In the genomic region with DNA sequence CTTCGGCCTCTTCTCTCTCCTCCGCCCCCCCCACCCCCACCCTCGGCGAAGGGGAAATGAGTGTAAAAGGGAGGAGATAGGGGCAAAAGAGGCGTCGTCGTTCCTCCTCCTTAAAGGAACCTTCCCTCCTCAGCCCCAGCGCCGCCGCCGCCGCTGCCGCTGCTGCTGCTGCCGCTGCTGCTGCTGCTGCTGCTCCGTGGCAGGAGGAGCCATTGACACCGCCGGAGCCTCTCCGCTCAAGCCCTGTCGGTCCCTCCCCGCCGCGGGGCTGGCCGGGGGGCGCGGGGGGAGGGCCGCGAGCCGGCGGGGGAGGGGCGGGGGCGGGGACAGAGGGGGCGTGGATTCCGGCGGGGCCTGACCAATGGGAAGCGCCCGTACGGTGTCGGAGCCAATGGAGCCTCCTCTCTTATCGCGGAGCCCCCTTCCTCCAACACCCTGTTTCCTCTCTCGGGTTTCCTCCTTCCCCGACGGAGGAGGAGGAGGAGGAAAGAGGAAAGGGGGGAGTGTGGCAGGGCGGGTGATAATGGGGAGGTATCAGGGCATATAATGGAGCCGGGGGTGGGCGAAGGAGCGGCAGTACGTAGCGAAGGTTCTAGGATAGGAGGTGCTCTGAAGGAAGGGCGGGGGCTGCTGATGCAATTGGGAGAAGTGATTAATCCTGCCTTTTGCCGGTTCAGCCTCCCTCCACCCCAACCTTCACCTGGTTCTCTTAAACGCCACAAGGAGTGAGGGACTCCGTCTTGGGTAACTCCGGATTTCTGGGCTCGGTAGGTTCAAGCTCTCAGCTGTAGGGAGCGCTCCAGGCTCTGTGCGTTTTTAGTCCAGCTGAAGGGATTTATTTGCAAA, we compare ENCODE assay signal across 8 mouse cellular contexts. TPM values are rescaled to one million over a fixed set of nuclear protein-coding genes. Genes with fewer than 3 reads are reported as not detected.
A peak's percentile ranks its signal among the peaks of the same experiment; 100 is the strongest.
DNase-seq lines count a peak whose midpoint lies in the region; ATAC-seq lines count a peak whose summit lies in the region.

No protein-coding gene starts in this region.

- DNase-seq in adrenal gland, adult (ENCODE audit: inconsistent age in 2 of 2, low spot score in 1 of 2): peak; percentile 95 to 98
- peak; percentile 95 for DNase-seq in embryo, embryonic 10.5 days (ENCODE audit: low spot score)
- DNase-seq in gastrocnemius, postnatal 14 days: peak; percentile 91
- peak; percentile 91 to 93 for DNase-seq in left cerebral cortex, postnatal 10 days (ENCODE audit: extremely low spot score in 1 of 2, low spot score in 2 of 2)
- peak; percentile 87 for DNase-seq in right cerebral cortex, postnatal 25 days
- DNase-seq in urinary bladder, postnatal 4 days (ENCODE audit: low spot score in 2 of 2): peak; percentile 86 to 90

- ATAC-seq in inflammation-experienced regulatory T-cells, adult 6 months: peak; percentile 84
- ATAC-seq in megakaryocyte-erythroid progenitor cell, adult 5-6 weeks (replicated peaks; ENCODE audit: low FRiP score, low TSS enrichment, poor library complexity, severe bottlenecking): peak; percentile 93

- intact Hi-C loops in gastrocnemius, postnatal 14 days (cut with DNase I; ENCODE audit: low total_unique reads): no loop called here
- intact Hi-C loops in left cerebral cortex, postnatal 10 days (cut with DNase I): loop anchor here (2.0 to 5.0 kb wide), 2 partner anchors 39 to 189 kb away; no protein-coding TSS in a partner anchor

RNA-seq across cellular contexts. Expression of gene Fbxo11, which starts 0.9 kb away (rescaled TPM):
- 10 to 100 TPM; 32.3 to 33.7 TPM for total RNA-seq in gastrocnemius, postnatal 14 days (2021)
- polyA plus RNA-seq in inflammation-experienced regulatory T-cells, adult 6 months (2017; shearing (Covaris generic)): 10 to 100 TPM; 15.8 to 26.4 (median 17.9) TPM
- total RNA-seq in left cerebral cortex, postnatal 10 days (2021): 100 to 1,000 TPM; 109 to 111 TPM
- total RNA-seq in megakaryocyte-erythroid progenitor cell, adult 5-6 weeks (2014; fragmentation: Nextera tagmentation): 16.9 and 21.7 TPM in 2 replicates
- 21.2 and 24.3 TPM in 2 replicates for total RNA-seq in megakaryocyte-erythroid progenitor cell, adult 5-6 weeks (2017)

Comparison
In these comparisons a context has a peak if more than half of its experiments do, and no peak if none do; other contexts are left out.
1. Peak in every context shown above with its lines: DNase-seq and ATAC-seq.